Mouse (Mus musculus) mouse trophoblast stem cell (cell line): ENCODE measurements around the gene Usp2.
"Not testable (repeated sequence)": the region's sequence is repeated elsewhere in the genome, so short reads cannot be mapped to it uniquely, and the experiment has no call there.

Experiments used
- in situ Hi-C, 2 experiments: fragments of 300-500 bp; cut with MseI, MboI; formaldehyde crosslinking; loops; 2 replicates in 1 of 2; 3 replicates in 1 of 2; pipeline ENCODE4 v1.15.1; 2025

Gene Usp2

DNA sequence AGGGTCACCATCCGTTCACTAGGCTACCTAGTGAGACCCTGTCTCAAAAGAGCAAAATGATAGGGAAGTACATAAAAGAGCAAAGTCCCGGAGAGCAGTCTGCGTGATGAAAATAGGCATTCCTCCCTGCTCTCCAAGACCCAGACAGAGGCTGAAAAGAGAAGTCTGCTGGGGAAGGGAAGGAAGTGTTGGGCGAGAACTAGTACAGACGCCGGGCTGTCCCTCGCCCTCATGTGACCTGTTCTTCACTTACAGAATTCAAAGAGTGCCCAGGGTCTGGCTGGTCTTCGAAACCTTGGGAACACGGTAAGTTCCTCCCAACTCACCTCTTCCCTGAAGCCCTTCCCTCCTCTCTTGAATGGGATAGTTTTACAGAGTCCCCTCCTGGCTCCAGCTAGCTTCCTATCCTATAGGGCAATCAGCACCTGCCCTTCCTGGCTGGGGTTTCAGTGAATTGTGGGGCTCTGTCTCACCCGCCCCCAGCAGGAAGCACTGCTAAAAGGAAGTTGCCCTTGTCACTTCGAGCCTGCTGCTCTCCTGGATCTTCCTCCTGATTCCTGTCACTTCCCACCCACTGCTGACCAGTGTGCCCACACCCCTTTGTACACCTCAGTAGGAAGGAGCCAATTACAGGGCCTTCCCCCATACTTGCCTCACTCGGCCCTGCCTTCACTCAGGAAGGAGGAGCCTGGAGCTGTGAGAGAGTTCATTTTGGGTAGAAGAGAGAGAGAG lies 22.2 kb downstream of the Usp2 start:
- in situ Hi-C loops: no loop called here

DNA sequence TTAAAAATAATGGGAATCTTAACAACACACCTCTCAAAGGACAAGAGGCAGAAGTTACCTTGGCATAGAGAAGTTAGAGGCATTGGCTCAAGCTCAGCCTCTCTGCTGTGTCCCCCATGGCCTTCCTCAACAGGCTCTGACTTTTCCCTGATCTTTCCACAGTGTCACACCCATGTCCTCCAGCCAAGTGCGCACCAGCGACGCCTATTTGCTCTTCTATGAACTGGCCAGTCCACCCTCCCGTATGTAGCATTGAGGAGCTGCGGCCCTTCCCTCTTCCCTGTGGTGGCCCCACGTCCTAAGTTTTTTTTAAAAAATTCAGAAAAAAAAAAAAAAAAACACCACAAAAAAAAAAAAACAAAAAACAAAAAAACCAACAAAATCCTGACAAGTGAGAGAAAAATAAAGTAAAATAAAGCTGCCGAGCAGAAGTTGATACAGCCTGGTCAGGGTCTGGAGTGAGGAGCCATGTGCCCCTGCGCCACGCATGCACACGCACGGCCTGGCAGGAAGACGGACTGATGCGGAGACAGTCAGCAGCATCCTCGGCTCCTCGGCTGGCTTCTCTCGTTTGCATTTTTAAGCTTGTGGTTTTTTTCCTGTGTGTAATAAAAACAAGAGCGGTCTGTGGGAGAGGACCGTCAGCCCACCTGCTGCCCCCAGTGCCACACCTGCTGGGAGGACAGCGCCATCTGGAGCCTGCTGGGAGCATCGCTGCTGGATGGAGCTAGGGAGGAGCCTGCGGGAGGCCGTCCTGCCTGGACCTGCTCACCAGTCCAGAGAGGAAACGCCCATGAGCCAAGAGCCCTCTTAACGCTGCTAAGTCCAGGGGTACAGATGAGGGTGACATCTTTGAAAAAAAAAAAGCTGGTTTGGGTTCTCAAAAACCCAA lies 27.0 kb downstream of the Usp2 start:
- in situ Hi-C loops: no loop called here

DNA sequence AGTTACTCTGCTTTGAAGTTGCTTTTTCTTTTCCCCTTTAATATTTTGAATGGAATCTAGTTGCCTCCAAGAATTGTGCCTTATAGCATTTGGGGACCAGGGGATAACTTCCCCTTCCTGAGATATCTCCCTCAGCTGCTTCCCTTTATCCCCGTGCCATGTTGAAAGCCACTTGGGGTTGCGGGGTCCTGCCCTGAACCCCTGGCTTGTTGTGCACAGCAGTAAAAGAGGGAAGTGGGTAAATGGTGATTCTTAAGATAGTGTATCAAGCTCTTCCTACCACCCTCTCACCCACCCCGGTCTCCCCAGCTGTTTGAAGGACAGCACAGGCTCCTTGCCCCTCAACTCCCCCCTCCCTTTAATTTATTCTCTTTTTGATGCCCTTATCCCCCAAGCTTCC lies 27.9 kb downstream of the Usp2 start:
- in situ Hi-C loops: no loop called here

GRCm38 (mm10) chr9:44095781-44096180 lies 29.0 kb downstream of the Usp2 start:
- in situ Hi-C loops: no loop called here

- in situ Hi-C loops: no loop called here
Measured at GRCm38 (mm10) chr9:44096536-44096935, 29.7 kb downstream of the Usp2 start.

DNA sequence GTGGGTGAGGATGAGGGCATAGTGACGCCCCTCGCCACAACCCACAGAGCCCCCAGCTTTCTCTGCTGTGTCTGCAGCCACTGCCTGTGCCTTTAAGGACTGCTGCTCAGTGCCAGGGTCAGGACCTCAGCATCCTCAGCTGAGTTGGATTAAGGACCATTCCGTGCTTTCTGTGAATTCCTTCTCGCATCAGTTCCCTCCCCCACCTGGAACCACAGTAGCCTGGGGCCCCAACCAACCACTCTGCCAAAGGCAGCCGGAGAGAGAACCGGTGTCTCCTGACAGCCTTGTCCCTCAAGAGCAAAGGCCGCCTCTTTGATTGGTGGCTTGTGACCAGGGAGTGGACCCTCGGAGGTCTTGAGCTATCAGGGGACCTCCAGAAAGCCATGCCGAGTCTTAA lies 34.7 kb downstream of the Usp2 start, which contains the start of gene Mfrp:
Gene Mfrp, plus strand, starts transcription at position 240 of the 400 bp plus-strand sequence.
- in situ Hi-C loops: no loop called here

- in situ Hi-C loops: no loop called here
Measured at GRCm38 (mm10) chr9:44104881-44105280, 38.1 kb downstream of the Usp2 start.

GRCm38 (mm10) chr9:44105781-44106180 lies 39.0 kb downstream of the Usp2 start:
- in situ Hi-C loops: no loop called here

GRCm38 (mm10) chr9:44106182-44106581 lies 39.4 kb downstream of the Usp2 start:
- in situ Hi-C loops: no loop called here

- in situ Hi-C loops: no loop called here
Measured at GRCm38 (mm10) chr9:44106596-44106995, 39.8 kb downstream of the Usp2 start.

- in situ Hi-C loops: no loop called here
Measured at GRCm38 (mm10) chr9:44107110-44107509, 40.3 kb downstream of the Usp2 start, which contains the start of gene C1qtnf5. C1qtnf5 (plus strand) TSS chr9:44107245.

DNA sequence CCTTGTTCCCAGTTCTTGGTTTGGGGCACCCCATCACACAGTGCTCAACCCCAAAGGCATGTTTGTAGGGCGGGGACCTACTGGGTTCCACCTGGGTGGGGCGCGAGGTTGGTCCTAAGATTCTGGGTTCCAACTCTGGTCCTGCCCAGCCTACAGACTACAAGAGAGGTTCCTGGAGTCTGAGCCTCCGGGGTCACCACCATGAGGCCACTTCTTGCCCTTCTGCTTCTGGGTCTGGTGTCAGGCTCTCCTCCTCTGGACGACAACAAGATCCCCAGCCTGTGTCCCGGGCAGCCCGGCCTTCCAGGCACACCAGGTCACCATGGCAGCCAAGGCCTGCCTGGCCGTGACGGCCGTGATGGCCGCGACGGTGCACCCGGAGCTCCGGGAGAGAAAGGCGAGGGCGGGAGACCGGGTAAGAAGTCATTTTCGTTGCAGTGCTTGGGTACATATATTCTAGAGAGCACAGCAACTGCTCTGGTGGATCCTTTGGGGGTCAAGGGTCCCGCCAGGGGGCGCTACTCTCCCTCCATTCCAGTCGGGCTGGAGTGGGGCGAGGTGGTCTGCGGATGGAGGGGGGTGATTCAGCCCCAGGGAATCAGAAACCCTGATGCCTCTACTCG lies 40.8 kb downstream of the Usp2 start:
- in situ Hi-C loops: no loop called here

GRCm38 (mm10) chr9:44108269-44109055 lies 41.6 kb downstream of the Usp2 start:
- in situ Hi-C loops: no loop called here

GRCm38 (mm10) chr9:44109360-44110095 lies 42.7 kb downstream of the Usp2 start:
- in situ Hi-C loops: no loop called here

DNA sequence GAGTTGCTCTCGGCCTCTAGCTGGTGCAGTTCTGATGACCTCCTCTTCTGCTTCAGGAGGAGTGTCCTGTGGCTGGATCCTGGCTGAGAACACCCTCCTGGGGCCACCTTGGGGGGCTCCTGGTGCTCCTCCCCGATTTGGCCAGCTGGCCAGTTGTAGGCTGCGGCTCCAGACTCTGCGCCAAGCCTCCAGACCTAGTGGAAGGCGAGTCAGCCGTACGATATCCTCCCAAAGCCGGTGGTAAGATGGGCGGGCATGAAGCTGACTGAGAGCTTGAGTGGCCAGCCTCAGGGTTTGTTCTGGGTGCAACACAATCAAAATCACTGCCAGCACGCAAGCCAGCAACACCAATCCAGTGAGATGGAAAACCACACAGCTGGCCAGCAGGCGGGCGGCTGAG lies 45.1 kb downstream of the Usp2 start:
- in situ Hi-C loops: not testable (repeated sequence)

GRCm38 (mm10) chr9:44113105-44113789 lies 46.4 kb downstream of the Usp2 start, which contains the start of the genes Gm49380 and Rnf26:
Gm49380 (minus strand) TSS chr9:44113500.
Rnf26 (minus strand) TSS chr9:44113517.
- in situ Hi-C loops: no loop called here

GRCm38 (mm10) chr9:44114453-44114852 lies 47.6 kb downstream of the Usp2 start:
- in situ Hi-C loops: no loop called here

DNA sequence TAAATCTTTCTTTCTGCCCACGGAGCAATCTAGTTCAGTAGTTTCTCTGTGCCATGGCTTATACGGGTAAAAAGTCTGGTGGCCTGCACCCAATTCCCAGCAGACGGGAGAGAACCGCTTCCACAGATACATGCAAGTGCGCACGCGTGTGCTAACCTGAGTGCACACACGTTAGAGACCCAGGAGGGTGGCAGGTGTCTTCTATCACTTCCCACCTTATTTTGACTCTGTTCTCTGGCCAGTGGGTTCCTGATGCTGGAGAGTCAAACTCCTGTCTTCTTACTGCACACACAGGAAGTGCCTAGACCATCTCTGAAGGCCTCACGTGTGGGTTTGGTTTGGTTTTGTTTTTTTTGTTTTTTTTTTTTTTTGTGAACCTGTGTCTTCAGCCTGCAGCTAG lies 48.8 kb downstream of the Usp2 start:
- in situ Hi-C loops: no loop called here

DNA sequence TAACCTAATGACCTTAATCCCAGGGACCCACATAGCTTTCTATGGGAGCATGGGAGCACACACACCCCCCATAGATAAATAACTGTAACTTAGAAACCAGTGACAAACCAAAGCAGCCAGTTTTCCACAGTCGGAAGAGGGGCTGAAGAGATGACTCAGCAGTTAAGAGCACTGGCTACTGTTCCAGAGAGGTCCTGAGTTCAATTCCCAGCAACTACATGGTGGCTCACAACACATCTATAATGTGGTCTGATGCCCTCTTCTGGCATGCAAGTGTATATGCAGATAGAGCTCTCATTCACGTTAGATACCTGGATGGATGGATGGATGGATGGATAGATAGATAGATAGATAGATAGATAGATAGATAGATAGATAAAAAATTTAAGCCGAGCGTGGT lies 49.4 kb downstream of the Usp2 start:
- in situ Hi-C loops: no loop called here

DNA sequence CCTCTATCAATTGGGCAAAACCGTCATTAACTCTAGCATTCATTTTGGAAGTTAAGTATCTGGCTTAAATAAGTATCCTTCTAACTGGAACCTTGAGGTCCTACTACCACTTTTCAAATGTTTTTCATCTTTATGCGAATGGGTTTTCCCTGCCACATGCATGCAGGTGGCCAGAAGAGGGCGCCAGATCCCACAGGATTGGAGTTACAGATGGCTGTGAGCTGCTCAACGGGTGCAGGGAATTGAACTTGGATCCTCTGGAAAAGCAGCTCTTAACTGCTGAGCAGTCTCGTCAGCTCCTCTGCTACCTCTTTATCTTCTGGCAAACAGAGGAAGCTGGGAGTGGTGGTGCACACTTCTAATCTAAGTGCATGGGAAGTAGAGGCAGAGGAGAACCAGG lies 52.2 kb downstream of the Usp2 start:
- in situ Hi-C loops: no loop called here
